Mouse (Mus musculus) layer of hippocampus, postnatal 25 days (tissue): ENCODE data around the gene Nav2. TPM values are rescaled to one million over a fixed set of nuclear protein-coding genes. Genes with fewer than 3 reads are reported as not detected.

Experiments
- DNase-seq, 2 experiments: peaks; one replicate each; pipeline ENCODE4 v3.0.0; 2022; ENCODE audit warnings: mixed read lengths in 2 of 2, low spot score in 1 of 2; ENCODE audit errors: extremely low spot score in 1 of 2
- total RNA-seq, 2 experiments: library from RNA; stranded (reverse); gene quantifications; 2 replicates each; pipeline ENCODE4 v1.2.3; 2021

Gene Nav2
- total RNA-seq, 2 experiments from 2014 or later: 56.4 to 101 TPM

- no peak for DNase-seq
Observed at GRCm38 (mm10) chr7:49087154-49087553, 178.6 kb downstream of the Nav2 start.

GRCm38 (mm10) chr7:49088198-49088912 is 179.8 kb downstream of the Nav2 start:
- no peak for DNase-seq

GRCm38 (mm10) chr7:49091371-49091770 is 182.9 kb downstream of the Nav2 start:
- DNase-seq: no peak

DNA sequence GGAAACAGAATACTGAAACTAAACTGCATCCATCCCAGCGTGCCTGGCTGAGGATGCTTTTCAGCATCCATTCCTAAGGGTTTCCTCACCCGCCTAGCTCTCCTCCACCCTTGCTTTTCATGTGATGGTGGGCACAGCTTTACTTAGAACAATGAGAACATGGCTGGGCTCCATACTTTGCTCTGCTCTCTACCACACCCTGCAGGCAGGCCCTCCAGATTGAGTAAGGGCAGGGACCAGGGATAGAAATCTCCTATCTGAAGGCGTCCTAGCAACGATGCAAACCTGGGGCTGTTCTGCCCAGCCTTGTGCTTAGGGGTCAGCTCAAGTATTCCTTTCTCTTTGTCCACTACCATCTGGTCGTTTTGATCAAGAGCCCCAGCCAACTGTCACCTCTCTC is 183.4 kb downstream of the Nav2 start:
- no peak for DNase-seq

GRCm38 (mm10) chr7:49093596-49093995 is 185.1 kb downstream of the Nav2 start:
- no peak for DNase-seq

DNA sequence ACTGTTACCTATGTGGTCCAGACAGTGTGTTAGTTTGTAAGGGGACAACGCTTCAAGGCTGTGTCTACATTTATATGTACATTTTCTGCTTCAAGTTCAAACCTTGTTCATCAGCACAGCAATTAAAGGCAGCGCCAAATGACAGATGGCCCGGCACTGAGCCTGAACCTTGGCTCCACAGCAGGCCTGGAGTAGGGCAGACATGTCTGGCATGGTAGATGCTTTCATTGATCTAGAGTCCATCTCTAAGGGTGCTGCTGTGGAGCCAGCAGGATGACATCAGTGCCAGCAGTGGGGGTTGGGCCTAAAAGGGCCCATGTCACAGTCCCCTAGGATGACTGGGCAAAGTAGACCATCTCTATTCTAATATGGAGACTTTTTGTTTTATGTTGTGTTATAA is 186.0 kb downstream of the Nav2 start:
- no peak for DNase-seq

- no peak for DNase-seq
Observed at GRCm38 (mm10) chr7:49101291-49101690, 192.8 kb downstream of the Nav2 start.

GRCm38 (mm10) chr7:49102223-49102622 is 193.7 kb downstream of the Nav2 start:
- DNase-seq: no peak

GRCm38 (mm10) chr7:49104376-49104775 is 195.9 kb downstream of the Nav2 start:
- no peak for DNase-seq

- DNase-seq: no peak
Observed at GRCm38 (mm10) chr7:49104793-49105192, 196.3 kb downstream of the Nav2 start.

- no peak for DNase-seq
Observed at GRCm38 (mm10) chr7:49105501-49105900, 197.0 kb downstream of the Nav2 start.

DNA sequence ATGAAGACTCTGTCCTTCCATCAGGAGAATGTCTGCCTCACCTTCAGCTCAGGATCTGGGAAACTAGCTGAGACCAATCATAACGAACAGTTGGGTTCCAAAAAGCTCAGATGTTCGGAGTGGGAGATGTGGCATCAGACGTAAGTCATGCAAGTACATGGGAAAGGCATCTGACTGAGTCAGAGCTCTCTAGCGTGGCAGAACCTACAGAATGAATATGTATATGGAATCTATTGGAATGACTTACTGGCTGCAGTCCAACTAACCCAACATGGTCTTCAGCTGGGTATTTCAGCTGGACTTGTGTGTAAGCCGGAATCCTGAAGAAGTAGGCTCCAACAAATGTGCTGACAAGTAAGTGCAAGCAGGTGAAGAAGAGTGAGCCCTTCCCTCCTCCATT is 199.6 kb downstream of the Nav2 start:
- no peak for DNase-seq

- DNase-seq: no peak
Observed at GRCm38 (mm10) chr7:49119016-49119415, 210.5 kb downstream of the Nav2 start.

GRCm38 (mm10) chr7:49119794-49120487 is 211.4 kb downstream of the Nav2 start:
- peak in 1 of 2 experiments; percentile 14 for DNase-seq

- no peak for DNase-seq
Observed at GRCm38 (mm10) chr7:49120488-49120864, 212.0 kb downstream of the Nav2 start.

- DNase-seq: peak; percentile 96 to 99
Observed at GRCm38 (mm10) chr7:49120935-49121691, 212.6 kb downstream of the Nav2 start.

DNA sequence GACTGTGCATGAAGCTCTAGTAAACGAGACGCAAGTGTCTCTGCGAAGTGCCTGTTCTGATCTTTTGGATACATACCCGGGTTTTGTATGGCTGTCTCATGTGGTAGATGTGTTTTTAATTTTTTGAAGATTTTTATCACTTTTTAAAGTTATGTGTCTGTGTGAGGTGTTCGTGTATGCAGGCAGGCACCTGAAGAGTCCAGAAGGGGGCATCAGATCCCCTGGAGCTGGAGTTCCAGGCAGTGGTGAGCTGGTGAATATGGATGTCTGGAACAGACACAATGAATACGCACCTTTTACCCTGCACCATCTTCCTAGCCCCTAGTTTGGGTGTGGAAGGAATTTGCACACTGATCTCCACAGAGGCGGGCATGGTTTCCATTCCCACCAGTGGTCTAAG is 214.0 kb downstream of the Nav2 start:
- DNase-seq: no peak

DNA sequence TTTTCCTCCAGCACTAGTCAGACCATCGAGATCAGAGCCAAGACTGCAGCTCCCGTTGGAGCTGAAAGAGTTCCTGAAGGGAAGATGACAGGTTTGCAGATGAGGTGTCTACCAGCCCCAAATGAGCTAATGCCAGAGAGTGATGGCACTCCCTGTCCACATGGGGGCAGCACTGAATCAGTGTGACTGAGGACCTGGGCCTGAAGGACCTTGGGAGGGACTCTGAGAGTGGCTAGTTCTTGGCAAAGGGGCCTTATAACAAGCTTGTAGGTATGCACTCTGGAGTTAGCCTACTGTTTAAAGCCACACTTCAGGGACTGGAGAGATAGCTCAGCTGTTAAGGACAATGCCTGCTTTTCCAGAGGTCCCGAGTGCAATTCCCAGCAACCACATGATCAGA is 217.0 kb downstream of the Nav2 start:
- DNase-seq: peak in 1 of 2 experiments; percentile 59

DNA sequence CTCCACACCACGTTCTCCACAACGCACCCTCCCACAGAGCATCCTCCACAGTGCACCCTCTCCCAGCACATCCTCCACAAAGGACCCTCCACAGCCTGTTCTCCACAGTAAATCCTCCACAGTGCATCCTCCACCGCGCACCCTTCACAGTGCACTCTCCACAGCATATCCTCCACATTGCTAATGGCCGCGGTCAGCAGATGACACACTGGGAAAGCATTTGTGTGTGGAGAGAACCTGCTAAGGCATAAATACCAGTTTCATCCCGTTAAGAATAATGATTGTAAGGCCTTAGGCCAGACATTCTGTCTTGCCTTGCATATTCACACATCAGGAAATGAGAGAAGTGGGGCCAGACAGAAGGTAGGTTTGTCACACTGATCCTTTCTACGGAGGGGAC is 219.7 kb downstream of the Nav2 start:
- no peak for DNase-seq

GRCm38 (mm10) chr7:49132851-49133351 is 224.4 kb downstream of the Nav2 start:
- peak; percentile 74 to 90 for DNase-seq

DNA sequence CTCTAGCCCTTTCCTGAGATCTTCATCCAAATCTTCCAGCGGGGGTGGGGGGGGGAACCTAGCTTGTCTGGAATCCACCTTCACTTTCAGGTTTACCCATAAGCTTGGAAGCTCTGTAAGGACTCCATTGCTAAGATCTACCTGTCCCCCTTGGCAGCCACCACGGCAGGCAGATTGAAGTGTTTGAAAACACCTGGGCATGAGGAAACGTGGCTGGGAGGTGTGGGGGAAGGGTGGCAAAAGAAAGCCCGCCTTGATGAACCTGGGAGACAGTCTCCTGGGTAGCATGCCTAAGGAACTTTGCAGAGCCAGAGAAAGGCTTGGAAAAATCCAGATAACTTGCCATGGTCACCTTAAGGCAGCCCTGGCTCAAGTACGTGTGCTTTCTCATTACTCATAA is 225.9 kb downstream of the Nav2 start:
- no peak for DNase-seq
